Mouse (Mus musculus): ENCODE results near the gene Adat1. TPM values are rescaled to one million over a fixed set of nuclear protein-coding genes. Genes with fewer than 3 reads are reported as not detected.

Adat1 gene
- 2.5 TPM in 2 replicates for polyA plus RNA-seq (2015; fragmentation: Nextera tagmentation; extraction: Ambion mirVana)

DNA sequence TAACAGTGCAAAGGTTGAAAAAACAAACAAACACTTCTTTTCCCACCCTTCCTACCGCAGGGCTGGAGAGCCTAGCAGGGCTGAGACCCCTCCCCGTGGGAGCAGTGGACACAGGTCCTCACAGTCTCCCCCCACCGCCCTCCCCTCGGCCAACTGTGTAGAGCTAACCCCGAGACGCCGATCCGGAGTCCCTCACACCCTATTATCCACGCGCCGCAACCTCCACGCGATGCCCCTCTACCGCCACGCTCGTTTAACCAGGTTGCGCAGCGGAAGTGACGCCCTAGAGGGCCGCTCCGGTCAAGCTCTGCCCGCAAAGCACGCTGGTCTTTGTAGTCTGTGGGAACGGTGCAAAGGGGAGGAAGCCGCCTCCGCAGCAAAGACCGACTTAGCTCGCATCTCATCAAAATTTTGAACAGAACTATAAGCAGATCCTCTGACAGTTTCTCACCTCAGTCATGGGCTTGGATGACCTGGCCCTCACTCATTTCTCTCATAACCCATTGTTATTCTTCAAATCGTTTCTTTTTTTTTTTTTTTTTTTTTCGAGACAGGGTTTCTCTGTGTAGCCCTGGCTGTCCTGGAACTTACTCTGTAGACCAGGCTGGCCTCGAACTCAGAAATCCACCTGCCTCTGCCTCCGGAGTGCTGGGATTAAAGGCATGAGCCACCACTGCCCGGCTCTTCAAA lies at the start of gene Adat1:
Gene Adat1, minus strand, starts transcription at position 290 of the 690 bp plus-strand sequence.
- Histone ChIP-seq H3K4me3 (ENCODE audit: low read depth, low read length) (peak within 1 kb of the TSS; percentile 73), H3K27ac (replicated peaks) (no peak within 1 kb of the TSS), H3K27me3 (ENCODE audit: control insufficient read depth, insufficient read depth, low read length) (no peaks in the 10 kb centered on the region), H3K9ac (ENCODE audit: low read length) (peak within 1 kb of the TSS; percentile 79), H3K4me2 (replicated peaks; ENCODE audit: low read depth) (peak within 1 kb of the TSS; percentile 94), H3K36me3 (ENCODE audit: control insufficient read depth, insufficient read depth, low read length) (peaks cover 31% of the 10 kb centered on the region), H3K9me3 (ENCODE audit: control insufficient read depth, low read length) (no peaks in the 10 kb centered on the region), H3K4me1 (replicated peaks; ENCODE audit: control insufficient read depth, insufficient read depth) (no peaks in the 10 kb centered on the region)
- 3% methylated on average over 32 of the region's 33 CpGs for WGBS
- TF ChIP-seq CTCF (IDR thresholded peaks at IDR 0.05; ENCODE audit: low read depth) (peak; percentile 31; the same call in 1 of the 2 replicates), EP300 (optimal IDR thresholded peaks at IDR 0.05) (no peak)
- peak; percentile 95 for ATAC-seq (ENCODE audit: low FRiP score, low TSS enrichment)
- DNase-seq (ENCODE audit: low spot score), result peak; percentile 90

DNA sequence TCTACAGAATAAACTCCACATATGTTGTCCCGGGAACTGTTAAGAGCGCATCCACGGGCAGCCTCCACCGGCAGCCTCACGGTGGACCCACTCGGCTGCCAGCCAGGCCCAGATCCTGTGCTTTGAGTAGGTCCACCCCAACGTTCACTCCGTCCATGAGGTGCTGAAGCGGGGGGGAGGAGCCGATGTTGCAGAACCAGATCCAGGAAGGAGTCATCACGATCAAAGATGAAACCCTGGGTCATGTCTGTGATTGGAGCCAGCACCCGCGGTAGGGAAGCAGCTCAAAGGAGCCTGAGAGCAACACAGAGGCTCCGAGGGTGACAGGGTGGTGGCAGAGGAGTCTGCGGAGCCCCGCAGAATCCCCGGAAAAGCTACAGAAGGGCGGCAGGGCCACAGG lies 45.4 kb upstream of the Adat1 start:
- DNase-seq (ENCODE audit: low spot score) (no peak), ATAC-seq (ENCODE audit: low FRiP score, low TSS enrichment) (no peak)
- TF ChIP-seq CTCF (IDR thresholded peaks at IDR 0.05; ENCODE audit: low read depth) (no peak), EP300 (optimal IDR thresholded peaks at IDR 0.05) (no peak)
- H3K4me3 ChIP-seq (ENCODE audit: low read depth, low read length), result no peak overlapping the region
- H3K27me3 ChIP-seq (ENCODE audit: control insufficient read depth, insufficient read depth, low read length), result no peaks in the 10 kb centered on the region
- 73% methylated on average over 18 of the region's 18 CpGs for WGBS
- H3K4me1 ChIP-seq (replicated peaks; ENCODE audit: control insufficient read depth, insufficient read depth), result no peaks in the 10 kb centered on the region
- H3K36me3 ChIP-seq (ENCODE audit: control insufficient read depth, insufficient read depth, low read length), result no peaks in the 10 kb centered on the region
- no peak overlapping the region for H3K27ac ChIP-seq (replicated peaks)
- H3K9ac ChIP-seq (ENCODE audit: low read length), result no peak overlapping the region
- H3K4me2 ChIP-seq (replicated peaks; ENCODE audit: low read depth), result no peak overlapping the region
- H3K9me3 ChIP-seq (ENCODE audit: control insufficient read depth, low read length), result no peaks in the 10 kb centered on the region

DNA sequence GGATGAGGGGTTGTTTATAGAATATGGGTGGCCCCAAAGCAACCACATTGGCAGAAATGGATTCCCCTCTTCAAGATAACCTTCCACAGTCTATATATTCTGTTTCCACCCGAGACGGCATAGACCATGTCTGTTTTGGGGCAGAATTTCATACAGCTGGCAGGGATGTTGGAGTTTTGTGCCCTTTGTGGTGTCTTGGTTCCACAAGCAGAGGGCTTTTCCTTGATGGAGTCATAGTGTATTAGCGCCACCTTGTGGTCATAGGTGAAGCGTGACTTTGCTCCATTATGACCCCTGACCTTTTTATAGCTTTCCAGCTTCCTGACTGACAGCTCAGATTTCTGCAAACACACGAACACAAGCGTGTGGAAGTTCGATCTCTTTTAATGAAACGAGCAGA lies 42.5 kb upstream of the Adat1 start:
- H3K27me3 ChIP-seq (ENCODE audit: control insufficient read depth, insufficient read depth, low read length), result no peaks in the 10 kb centered on the region
- TF ChIP-seq EP300 (optimal IDR thresholded peaks at IDR 0.05) (no peak), CTCF (IDR thresholded peaks at IDR 0.05; ENCODE audit: low read depth) (peak; percentile 87)
- no peaks in the 10 kb centered on the region for H3K4me1 ChIP-seq (replicated peaks; ENCODE audit: control insufficient read depth, insufficient read depth)
- H3K9me3 ChIP-seq (ENCODE audit: control insufficient read depth, low read length), result no peaks in the 10 kb centered on the region
- peak; percentile 60 for ATAC-seq (ENCODE audit: low FRiP score, low TSS enrichment)
- H3K36me3 ChIP-seq (ENCODE audit: control insufficient read depth, insufficient read depth, low read length), result no peaks in the 10 kb centered on the region
- H3K27ac ChIP-seq (replicated peaks), result no peak overlapping the region
- WGBS, result 13% methylated on average over 8 of the region's 8 CpGs
- no peak overlapping the region for H3K9ac ChIP-seq (ENCODE audit: low read length)
- no peak overlapping the region for H3K4me3 ChIP-seq (ENCODE audit: low read depth, low read length)
- peak; percentile 61 for DNase-seq (ENCODE audit: low spot score)
- no peak overlapping the region for H3K4me2 ChIP-seq (replicated peaks; ENCODE audit: low read depth)

DNA sequence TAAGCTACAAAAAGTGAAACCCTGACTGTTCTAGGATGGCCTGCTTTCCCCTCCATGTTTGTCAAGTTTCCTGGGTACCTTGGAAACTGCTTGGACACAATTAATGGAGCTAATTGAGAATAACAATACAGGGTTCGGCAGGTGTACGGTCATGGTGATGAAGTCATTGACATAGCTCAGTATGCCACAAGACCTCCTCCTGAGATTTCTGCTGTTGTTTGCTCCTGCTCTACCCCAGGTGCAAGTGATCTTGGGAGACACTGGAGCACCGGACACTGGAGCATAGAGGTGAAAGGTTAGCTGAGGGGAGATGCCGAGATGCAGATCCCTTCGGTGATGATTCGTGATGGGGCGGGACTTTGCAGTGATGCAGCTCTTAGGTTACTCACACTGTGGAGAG lies 41.0 kb upstream of the Adat1 start:
- 52% methylated on average over 7 of the region's 7 CpGs for WGBS
- DNase-seq (ENCODE audit: low spot score) (no peak), ATAC-seq (ENCODE audit: low FRiP score, low TSS enrichment) (no peak)
- no peaks in the 10 kb centered on the region for H3K36me3 ChIP-seq (ENCODE audit: control insufficient read depth, insufficient read depth, low read length)
- no peak overlapping the region for H3K9ac ChIP-seq (ENCODE audit: low read length)
- TF ChIP-seq CTCF (IDR thresholded peaks at IDR 0.05; ENCODE audit: low read depth) (no peak), EP300 (optimal IDR thresholded peaks at IDR 0.05) (no peak)
- H3K27me3 ChIP-seq (ENCODE audit: control insufficient read depth, insufficient read depth, low read length), result no peaks in the 10 kb centered on the region
- H3K9me3 ChIP-seq (ENCODE audit: control insufficient read depth, low read length), result no peaks in the 10 kb centered on the region
- no peak overlapping the region for H3K4me3 ChIP-seq (ENCODE audit: low read depth, low read length)
- H3K4me1 ChIP-seq (replicated peaks; ENCODE audit: control insufficient read depth, insufficient read depth), result no peaks in the 10 kb centered on the region
- no peak overlapping the region for H3K27ac ChIP-seq (replicated peaks)
- H3K4me2 ChIP-seq (replicated peaks; ENCODE audit: low read depth), result no peak overlapping the region

DNA sequence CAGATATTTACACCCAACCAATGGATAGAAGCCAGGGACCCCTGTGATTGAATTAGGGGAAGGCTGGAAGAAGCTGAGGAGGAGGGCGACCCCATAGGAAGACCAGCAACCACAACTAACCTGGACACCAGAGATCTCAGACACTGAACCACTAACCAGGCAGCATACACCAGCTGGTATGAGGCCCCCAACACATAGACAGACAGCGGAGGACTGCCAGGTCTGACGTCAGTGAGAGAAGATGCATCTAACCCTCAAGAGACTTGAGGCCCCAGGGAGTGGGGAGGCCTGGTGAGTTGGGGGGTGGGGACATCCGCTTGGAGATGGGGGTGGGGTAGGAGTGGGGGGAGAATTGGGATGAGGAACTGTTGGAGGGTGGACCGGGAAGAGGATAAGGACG lies 38.6 kb upstream of the Adat1 start:
- DNase-seq (ENCODE audit: low spot score) (no peak), ATAC-seq (ENCODE audit: low FRiP score, low TSS enrichment) (no peak)
- H3K4me2 ChIP-seq (replicated peaks; ENCODE audit: low read depth), result no peak overlapping the region
- no peaks in the 10 kb centered on the region for H3K36me3 ChIP-seq (ENCODE audit: control insufficient read depth, insufficient read depth, low read length)
- H3K27ac ChIP-seq (replicated peaks), result no peak overlapping the region
- no peak overlapping the region for H3K4me3 ChIP-seq (ENCODE audit: low read depth, low read length)
- H3K9me3 ChIP-seq (ENCODE audit: control insufficient read depth, low read length), result no peaks in the 10 kb centered on the region
- TF ChIP-seq CTCF (IDR thresholded peaks at IDR 0.05; ENCODE audit: low read depth) (no peak), EP300 (optimal IDR thresholded peaks at IDR 0.05) (no peak)
- no peaks in the 10 kb centered on the region for H3K4me1 ChIP-seq (replicated peaks; ENCODE audit: control insufficient read depth, insufficient read depth)
- H3K9ac ChIP-seq (ENCODE audit: low read length), result no peak overlapping the region
- 53% methylated on average over 6 of the region's 6 CpGs for WGBS
- H3K27me3 ChIP-seq (ENCODE audit: control insufficient read depth, insufficient read depth, low read length), result no peaks in the 10 kb centered on the region

DNA sequence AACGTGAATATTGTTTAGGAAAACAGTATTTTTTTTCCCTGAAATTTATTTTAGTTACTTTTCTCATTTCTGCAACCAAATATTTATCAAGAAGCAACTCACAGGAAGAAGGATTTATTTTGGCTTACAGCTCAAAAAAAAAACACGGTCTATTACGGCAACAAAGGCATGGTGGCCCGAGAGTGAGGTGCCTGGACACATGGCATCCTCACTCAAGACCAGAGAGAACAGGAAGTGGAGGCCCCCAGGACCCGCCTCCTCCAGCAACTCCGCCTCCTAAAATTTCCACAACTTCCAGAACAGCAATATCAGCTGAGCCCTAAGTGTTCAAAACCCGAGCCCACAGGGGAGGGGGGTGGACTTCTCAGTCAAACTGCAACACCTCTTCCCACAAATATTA lies 37.4 kb upstream of the Adat1 start:
- Histone ChIP-seq H3K9me3 (ENCODE audit: control insufficient read depth, low read length) (no peaks in the 10 kb centered on the region), H3K27me3 (ENCODE audit: control insufficient read depth, insufficient read depth, low read length) (no peaks in the 10 kb centered on the region), H3K36me3 (ENCODE audit: control insufficient read depth, insufficient read depth, low read length) (no peaks in the 10 kb centered on the region), H3K27ac (replicated peaks) (no peak overlapping the region), H3K4me2 (replicated peaks; ENCODE audit: low read depth) (no peak overlapping the region), H3K4me1 (replicated peaks; ENCODE audit: control insufficient read depth, insufficient read depth) (no peaks in the 10 kb centered on the region), H3K4me3 (ENCODE audit: low read depth, low read length) (no peak overlapping the region), H3K9ac (ENCODE audit: low read length) (no peak overlapping the region)
- 75% methylated on average over 7 of the region's 7 CpGs for WGBS
- TF ChIP-seq EP300 (optimal IDR thresholded peaks at IDR 0.05) (no peak), CTCF (IDR thresholded peaks at IDR 0.05; ENCODE audit: low read depth) (no peak)
- ATAC-seq (ENCODE audit: low FRiP score, low TSS enrichment) (no peak), DNase-seq (ENCODE audit: low spot score) (no peak)
